ENCODE assay signal across 8 mouse cellular contexts in genomic region chr17:45581567-45581983, GRCm38 (mm10). TPM values are rescaled to one million over a fixed set of nuclear protein-coding genes. Genes with fewer than 3 reads are reported as not detected.
DNase-seq lines count a peak whose midpoint lies in the region; ATAC-seq lines count a peak whose summit lies in the region.

No protein-coding gene starts in this region.

- no peaks in the 10 kb centered on the region for H3K9me3 ChIP-seq in intestine, embryonic 15.5 days
- H3K9me3 ChIP-seq in limb, embryonic 15.5 days = no peaks in the 10 kb centered on the region

- H3K27ac ChIP-seq in intestine, embryonic 15.5 days = no peak overlapping the region; the same call in 1 of the 2 replicates
- H3K27ac ChIP-seq in limb, embryonic 15.5 days = peak overlapping the region; percentile 69

- H3K4me2 ChIP-seq in intestine, embryonic 15.5 days (replicated peaks) = no peak overlapping the region
- no peak overlapping the region for H3K4me2 ChIP-seq in limb, embryonic 15.5 days

- H3K4me1 ChIP-seq in intestine, embryonic 15.5 days (replicated peaks) = peaks cover 25% of the 10 kb centered on the region
- peaks cover 48% of the 10 kb centered on the region for H3K4me1 ChIP-seq in limb, embryonic 15.5 days

- H3K4me3 ChIP-seq in intestine, embryonic 15.5 days (replicated peaks) = no peak overlapping the region
- no peak overlapping the region for H3K4me3 ChIP-seq in limb, embryonic 15.5 days

- 11% methylated on average over 2 of the region's 2 CpGs for WGBS in intestine, embryonic 15.5 days
- 6% methylated on average over 2 of the region's 2 CpGs for WGBS in limb, embryonic 15.5 days

- no peaks in the 10 kb centered on the region for H3K36me3 ChIP-seq in intestine, embryonic 15.5 days
- H3K36me3 ChIP-seq in limb, embryonic 15.5 days = peaks cover 10% of the 10 kb centered on the region

- H3K27me3 ChIP-seq in intestine, embryonic 15.5 days (replicated peaks) = no peaks in the 10 kb centered on the region
- H3K27me3 ChIP-seq in limb, embryonic 15.5 days = no peaks in the 10 kb centered on the region

- ATAC-seq in erythroid progenitor cell, adult 5-6 weeks (replicated peaks; ENCODE audit: low FRiP score, poor library complexity, severe bottlenecking) = peak; percentile 78
- 0 out of 2 replicates have a peak, but pooled peaks have one; percentile 29 for ATAC-seq in intestine, embryonic 15.5 days
- ATAC-seq in limb, embryonic 15.5 days (ENCODE audit: insufficient number of reproducible peaks, low FRiP score, low TSS enrichment, low read depth) = no peak

- H3K9ac ChIP-seq in intestine, embryonic 15.5 days = no peak overlapping the region
- H3K9ac ChIP-seq in limb, embryonic 15.5 days = no peak overlapping the region

- DNase-seq in right cerebral cortex, adult 2 months (ENCODE audit: low spot score in 2 of 2) = peak; percentile 75 to 77
- DNase-seq in right cerebral cortex, postnatal 14 days = no peak
- DNase-seq in adrenal gland, postnatal 25 days = peak; percentile 59
- DNase-seq in neural tube, embryonic 10.5 days (ENCODE audit: extremely low spot score, low spot score) = peak; percentile 69
- DNase-seq in thymus, postnatal 25 days = peak; percentile 79

RNA-seq across cellular contexts. Expression of gene Hsp90ab1, which starts 8.5 kb away (rescaled TPM):
- 1,940 and 2,378 TPM in 2 replicates for total RNA-seq in adrenal gland, postnatal 25 days (2021)
- 200 and 204 TPM in 2 replicates for total RNA-seq in erythroid progenitor cell, adult 5-6 weeks (2015; ENCODE audit: low replicate concordance)
- 235 and 237 TPM in 2 replicates for total RNA-seq in erythroid progenitor cell, adult 5-6 weeks (2017; ENCODE audit: low replicate concordance)
- polyA plus RNA-seq in intestine, embryonic 15.5 days (2015; fragmentation: Nextera tagmentation; extraction: Ambion mirVana) = 1,578 and 1,609 TPM in 2 replicates
- 1,467 and 1,497 TPM in 2 replicates for polyA plus RNA-seq in limb, embryonic 15.5 days (2015; fragmentation: Nextera tagmentation; extraction: Ambion mirVana)

RNA-seq across cellular contexts. Expression of gene Slc29a1, which starts 17.8 kb away (rescaled TPM):
- 151 and 173 TPM in 2 replicates for total RNA-seq in adrenal gland, postnatal 25 days (2021)
- 101 and 133 TPM in 2 replicates for total RNA-seq in erythroid progenitor cell, adult 5-6 weeks (2015; ENCODE audit: low replicate concordance)
- total RNA-seq in erythroid progenitor cell, adult 5-6 weeks (2017; ENCODE audit: low replicate concordance) = 108 and 151 TPM in 2 replicates
- polyA plus RNA-seq in intestine, embryonic 15.5 days (2015; fragmentation: Nextera tagmentation; extraction: Ambion mirVana) = 80.0 and 85.4 TPM in 2 replicates
- polyA plus RNA-seq in limb, embryonic 15.5 days (2015; fragmentation: Nextera tagmentation; extraction: Ambion mirVana) = 120 and 140 TPM in 2 replicates

RNA-seq across cellular contexts. Expression of gene Slc35b2, which starts 17.9 kb away (rescaled TPM):
- total RNA-seq in adrenal gland, postnatal 25 days (2021) = 59.6 and 74.2 TPM in 2 replicates
- 15.5 and 18.4 TPM in 2 replicates for total RNA-seq in erythroid progenitor cell, adult 5-6 weeks (2015; ENCODE audit: low replicate concordance)
- total RNA-seq in erythroid progenitor cell, adult 5-6 weeks (2017; ENCODE audit: low replicate concordance) = 10.3 and 14.0 TPM in 2 replicates
- 124 and 128 TPM in 2 replicates for polyA plus RNA-seq in intestine, embryonic 15.5 days (2015; fragmentation: Nextera tagmentation; extraction: Ambion mirVana)
- 139 and 142 TPM in 2 replicates for polyA plus RNA-seq in limb, embryonic 15.5 days (2015; fragmentation: Nextera tagmentation; extraction: Ambion mirVana)

RNA-seq across cellular contexts. Expression of gene Mymx, which starts 20.3 kb away (rescaled TPM):
- not detected in 2 replicates for total RNA-seq in adrenal gland, postnatal 25 days (2021)
- not detected in 2 replicates for total RNA-seq in erythroid progenitor cell, adult 5-6 weeks (2015; ENCODE audit: low replicate concordance)
- not detected in 2 replicates for total RNA-seq in erythroid progenitor cell, adult 5-6 weeks (2017; ENCODE audit: low replicate concordance)
- polyA plus RNA-seq in intestine, embryonic 15.5 days (2015; fragmentation: Nextera tagmentation; extraction: Ambion mirVana) = 0.43 and 0.54 TPM in 2 replicates
- 22.9 and 39.7 TPM in 2 replicates for polyA plus RNA-seq in limb, embryonic 15.5 days (2015; fragmentation: Nextera tagmentation; extraction: Ambion mirVana)

RNA-seq across cellular contexts. Expression of gene Nfkbie, which starts 26.1 kb away (rescaled TPM):
- 3.1 and 3.6 TPM in 2 replicates for total RNA-seq in adrenal gland, postnatal 25 days (2021)
- 2.1 and 2.9 TPM in 2 replicates for total RNA-seq in erythroid progenitor cell, adult 5-6 weeks (2015; ENCODE audit: low replicate concordance)
- total RNA-seq in erythroid progenitor cell, adult 5-6 weeks (2017; ENCODE audit: low replicate concordance) = 1.7 and 3.6 TPM in 2 replicates
- 4.8 and 4.9 TPM in 2 replicates for polyA plus RNA-seq in intestine, embryonic 15.5 days (2015; fragmentation: Nextera tagmentation; extraction: Ambion mirVana)
- polyA plus RNA-seq in limb, embryonic 15.5 days (2015; fragmentation: Nextera tagmentation; extraction: Ambion mirVana) = 5.9 and 6.1 TPM in 2 replicates
